ENCODE assay signal across 12 mouse cellular contexts in genomic region chr11:117091406-117091805, GRCm38 (mm10). TPM values are rescaled to one million over a fixed set of nuclear protein-coding genes. Genes with fewer than 3 reads are reported as not detected.
DNase-seq lines count a peak whose midpoint lies in the region; ATAC-seq lines count a peak whose summit lies in the region.
"Had no signal": no experiment of that assay in that cellular context is flagged by ENCODE, and none has a peak within 500 bp of the region (broad histone marks: within the 10 kb centered on the region; RNA-seq: fewer than 3 reads in every experiment).

No protein-coding gene starts in this region.

- H3K4me2 ChIP-seq in kidney, embryonic 15.5 days = peak overlapping the region; percentile 55
- peak overlapping the region; percentile 42; the same call in 1 of the 2 replicates for H3K4me2 ChIP-seq in embryonic facial prominence, embryonic 15.5 days (replicated peaks)
- H3K4me2 ChIP-seq in limb, embryonic 12.5 days = peak overlapping the region; percentile 51

- peaks cover 44% of the 10 kb centered on the region for H3K4me1 ChIP-seq in kidney, embryonic 15.5 days
- peaks cover 49% of the 10 kb centered on the region for H3K4me1 ChIP-seq in brown adipose tissue, adult 24 weeks (ENCODE audit: control insufficient read depth, insufficient read depth, insufficient read length, low read length)
- peaks cover 63% of the 10 kb centered on the region for H3K4me1 ChIP-seq in embryonic facial prominence, embryonic 15.5 days
- peaks cover 25% of the 10 kb centered on the region for H3K4me1 ChIP-seq in limb, embryonic 12.5 days (replicated peaks)

- DNase-seq in kidney, adult 8-10 months = no peak
- no peak for DNase-seq in retina, postnatal 1 day
- no peak for DNase-seq in gastrocnemius, adult 18-20 months (ENCODE audit: low spot score)
- no peak for DNase-seq in left cerebral cortex, postnatal 25 days (ENCODE audit: low spot score in 2 of 2)
- DNase-seq: cerebellum, adult 9-10 months; layer of hippocampus, postnatal 36 days had no signal

- H3K4me3 ChIP-seq in kidney, embryonic 15.5 days (replicated peaks) = peak overlapping the region; percentile 16; the same call in 1 of the 2 replicates
- H3K4me3 ChIP-seq in brown adipose tissue, adult 24 weeks (ENCODE audit: insufficient read depth, low read depth, low read length) = no peak overlapping the region
- H3K4me3 ChIP-seq in embryonic facial prominence, embryonic 15.5 days (replicated peaks) = no peak overlapping the region
- peak overlapping the region; percentile 17 for H3K4me3 ChIP-seq in limb, embryonic 12.5 days (replicated peaks)

- H3K27ac ChIP-seq in kidney, embryonic 15.5 days = peak overlapping the region; percentile 85
- peak overlapping the region; percentile 100 for H3K27ac ChIP-seq in brown adipose tissue, adult 24 weeks (replicated peaks; ENCODE audit: low read depth, low read length)
- peak overlapping the region; percentile 71 for H3K27ac ChIP-seq in embryonic facial prominence, embryonic 15.5 days (replicated peaks)
- peak overlapping the region; percentile 72 for H3K27ac ChIP-seq in limb, embryonic 12.5 days
- H3K27ac ChIP-seq: macrophage had no signal

- H3K27me3 ChIP-seq in kidney, embryonic 15.5 days = no peaks in the 10 kb centered on the region
- no peaks in the 10 kb centered on the region for H3K27me3 ChIP-seq in embryonic facial prominence, embryonic 15.5 days
- no peaks in the 10 kb centered on the region for H3K27me3 ChIP-seq in limb, embryonic 12.5 days

- H3K9ac ChIP-seq in kidney, embryonic 15.5 days = no peak overlapping the region
- no peak overlapping the region for H3K9ac ChIP-seq in embryonic facial prominence, embryonic 15.5 days
- H3K9ac ChIP-seq in limb, embryonic 12.5 days (replicated peaks) = no peak overlapping the region

- intact Hi-C loops in left cerebral cortex, postnatal 25 days (cut with DNase I) = no loop called here

- H3K36me3 ChIP-seq in kidney, embryonic 15.5 days = no peaks in the 10 kb centered on the region
- no peaks in the 10 kb centered on the region for H3K36me3 ChIP-seq in embryonic facial prominence, embryonic 15.5 days
- no peaks in the 10 kb centered on the region for H3K36me3 ChIP-seq in limb, embryonic 12.5 days

- no peak for ATAC-seq in kidney, embryonic 15.5 days (replicated peaks; ENCODE audit: low FRiP score)
- ATAC-seq in embryonic facial prominence, embryonic 15.5 days (ENCODE audit: insufficient number of reproducible peaks, low FRiP score, low TSS enrichment, low read depth) = no peak
- no peak for ATAC-seq in limb, embryonic 12.5 days (ENCODE audit: insufficient number of reproducible peaks, insufficient read depth, low FRiP score, low TSS enrichment, low read depth)
- ATAC-seq: forebrain, embryonic 16.5 days had no signal

- WGBS in kidney, embryonic 15.5 days = 25% methylated on average over 4 of the region's 4 CpGs
- WGBS in embryonic facial prominence, embryonic 15.5 days = 25% methylated on average over 4 of the region's 4 CpGs
- 20% methylated on average over 4 of the region's 4 CpGs for WGBS in limb, embryonic 12.5 days

- H3K9me3 ChIP-seq in kidney, embryonic 15.5 days (replicated peaks) = no peaks in the 10 kb centered on the region
- H3K9me3 ChIP-seq in embryonic facial prominence, embryonic 15.5 days (replicated peaks) = no peaks in the 10 kb centered on the region
- H3K9me3 ChIP-seq in limb, embryonic 12.5 days = no peaks in the 10 kb centered on the region

RNA-seq across cellular contexts. Expression of gene Sec14l1, which starts 23.6 kb away (rescaled TPM):
- 66.5 and 69.0 TPM in 2 replicates for polyA plus RNA-seq in kidney, embryonic 15.5 days (2015; fragmentation: Nextera tagmentation; extraction: Ambion mirVana)
- polyA plus RNA-seq in brown adipose tissue, adult 24 weeks (2012; ENCODE audit: insufficient read depth, insufficient read length, missing spikeins) = 35.4 and 37.4 TPM in 2 replicates
- 61.4 and 69.3 TPM in 2 replicates for polyA plus RNA-seq in embryonic facial prominence, embryonic 15.5 days (2015; fragmentation: Nextera tagmentation; extraction: Ambion mirVana)
- 52.6 and 57.5 TPM in 2 replicates for polyA plus RNA-seq in limb, embryonic 12.5 days (2016; fragmentation: Nextera tagmentation; extraction: Ambion mirVana)
- total RNA-seq in gastrocnemius, adult 18-20 months (2021) = 10 to 100 TPM; 52.1 to 53.3 TPM
- total RNA-seq in left cerebral cortex, postnatal 25 days (2021) = 100 to 1,000 TPM; 174 to 208 TPM

Comparison
In these comparisons a context has a peak if more than half of its experiments do, and no peak if none do; other contexts are left out.
1. H3K4me3 ChIP-seq: peak in kidney, embryonic 15.5 days (single experiment) and limb, embryonic 12.5 days (single experiment); none in brown adipose tissue, adult 24 weeks (single experiment) and embryonic facial prominence, embryonic 15.5 days (single experiment).
2. Peak in every context shown above with its lines, with median percentiles within 50 percentile points of each other: H3K27ac ChIP-seq and H3K4me2 ChIP-seq.